Mouse (Mus musculus): ENCODE results near the gene Galnt7. TPM values are rescaled to one million over a fixed set of nuclear protein-coding genes. Genes with fewer than 3 reads are reported as not detected.
"Not testable (repeated sequence)": the region's sequence is repeated elsewhere in the genome, so short reads cannot be mapped to it uniquely, and the experiment has no call there.

Galnt7 gene
- polyA plus RNA-seq, 1 experiment from 2014 or later = 10.1 TPM

GRCm38 (mm10) chr8:57528036-57528435, 124.8 kb downstream of the Galnt7 start:
- H3K4me1 ChIP-seq = 0 out of 2 replicates have a peak, but pooled peaks cover 4% of the 10 kb centered on the region
- no peak overlapping the region for H3K4me2 ChIP-seq (replicated peaks)
- H3K4me3 ChIP-seq = no peak overlapping the region
- no peak overlapping the region for H3K27ac ChIP-seq (replicated peaks)
- ATAC-seq (replicated peaks) = no peak
- H3K9me3 ChIP-seq = no peaks in the 10 kb centered on the region
- H3K9ac ChIP-seq (replicated peaks) = no peak overlapping the region
- 86% methylated on average over 1 of the region's 1 CpGs for WGBS
- H3K27me3 ChIP-seq = no peaks in the 10 kb centered on the region
- H3K36me3 ChIP-seq = no peaks in the 10 kb centered on the region

GRCm38 (mm10) chr8:57520186-57520786, 132.5 kb downstream of the Galnt7 start:
- WGBS = 87% methylated on average over 12 of the region's 12 CpGs

GRCm38 (mm10) chr8:57517723-57518122, 135.1 kb downstream of the Galnt7 start:
- WGBS = 90% methylated on average over 3 of the region's 3 CpGs
- H3K27ac ChIP-seq (replicated peaks) = no peak overlapping the region
- H3K9me3 ChIP-seq = no peaks in the 10 kb centered on the region
- H3K4me1 ChIP-seq = peaks cover 4% of the 10 kb centered on the region
- 0 out of 2 replicates have a peak, but pooled peaks cover 2% of the 10 kb centered on the region for H3K36me3 ChIP-seq
- no peaks in the 10 kb centered on the region for H3K27me3 ChIP-seq
- H3K4me3 ChIP-seq = no peak overlapping the region
- no peak for ATAC-seq (replicated peaks)
- H3K9ac ChIP-seq (replicated peaks) = no peak overlapping the region
- H3K4me2 ChIP-seq (replicated peaks) = no peak overlapping the region

More at GRCm38 (mm10) chr8:57520186-57520786, 132.5 kb downstream of the Galnt7 start:
- H3K27me3 ChIP-seq = no peaks in the 10 kb centered on the region
- no peaks in the 10 kb centered on the region for H3K9me3 ChIP-seq
- 0 out of 2 replicates have a peak, but pooled peaks cover 2% of the 10 kb centered on the region for H3K36me3 ChIP-seq
- no peak overlapping the region for H3K4me3 ChIP-seq
- no peak for ATAC-seq (replicated peaks)
- no peak overlapping the region for H3K4me2 ChIP-seq (replicated peaks)
- H3K9ac ChIP-seq (replicated peaks) = no peak overlapping the region
- H3K4me1 ChIP-seq = no peaks in the 10 kb centered on the region
- H3K27ac ChIP-seq (replicated peaks) = no peak overlapping the region

GRCm38 (mm10) chr8:57516685-57517084, 136.1 kb downstream of the Galnt7 start:
- ATAC-seq (replicated peaks); H3K4me1 ChIP-seq; H3K9ac ChIP-seq (replicated peaks); H3K4me3 ChIP-seq; H3K4me2 ChIP-seq (replicated peaks); H3K9me3 ChIP-seq; H3K27ac ChIP-seq (replicated peaks); H3K27me3 ChIP-seq; H3K36me3 ChIP-seq: not testable (repeated sequence)
- 87% methylated on average over 5 of the region's 5 CpGs for WGBS

DNA sequence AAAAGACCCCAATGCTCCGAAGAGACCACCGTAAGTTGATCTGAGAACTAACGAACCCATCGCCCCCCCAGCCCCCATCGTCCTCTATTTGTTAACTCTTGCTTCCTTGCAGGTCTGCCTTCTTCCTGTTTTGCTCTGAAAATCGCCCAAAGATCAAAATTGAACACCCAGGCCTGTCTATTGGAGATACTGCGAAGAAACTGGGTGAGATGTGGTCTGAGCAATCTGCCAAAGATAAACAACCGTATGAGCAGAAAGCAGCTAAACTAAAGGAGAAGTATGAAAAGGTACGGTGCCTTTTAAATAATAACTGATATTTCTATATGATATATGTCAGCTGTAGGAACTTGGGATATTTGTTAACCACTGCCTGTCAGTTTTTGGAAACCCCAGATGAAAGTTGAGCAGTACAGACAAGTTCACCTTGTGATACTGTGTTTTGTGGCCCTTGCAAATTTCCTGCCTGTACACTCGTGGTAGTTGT, 139.6 kb downstream of the Galnt7 start:
- H3K27me3 ChIP-seq; H3K27ac ChIP-seq (replicated peaks); ATAC-seq (replicated peaks); H3K36me3 ChIP-seq; H3K9me3 ChIP-seq: not testable (repeated sequence)
- Histone ChIP-seq H3K4me1 (peaks cover 12% of the 10 kb centered on the region), H3K9ac (replicated peaks) (peak overlapping the region; percentile 89; the same call in 1 of the 2 replicates), H3K4me3 (peak overlapping the region; percentile 75), H3K4me2 (replicated peaks) (peak overlapping the region; percentile 98)
- WGBS = 13% methylated on average over 10 of the region's 10 CpGs

DNA sequence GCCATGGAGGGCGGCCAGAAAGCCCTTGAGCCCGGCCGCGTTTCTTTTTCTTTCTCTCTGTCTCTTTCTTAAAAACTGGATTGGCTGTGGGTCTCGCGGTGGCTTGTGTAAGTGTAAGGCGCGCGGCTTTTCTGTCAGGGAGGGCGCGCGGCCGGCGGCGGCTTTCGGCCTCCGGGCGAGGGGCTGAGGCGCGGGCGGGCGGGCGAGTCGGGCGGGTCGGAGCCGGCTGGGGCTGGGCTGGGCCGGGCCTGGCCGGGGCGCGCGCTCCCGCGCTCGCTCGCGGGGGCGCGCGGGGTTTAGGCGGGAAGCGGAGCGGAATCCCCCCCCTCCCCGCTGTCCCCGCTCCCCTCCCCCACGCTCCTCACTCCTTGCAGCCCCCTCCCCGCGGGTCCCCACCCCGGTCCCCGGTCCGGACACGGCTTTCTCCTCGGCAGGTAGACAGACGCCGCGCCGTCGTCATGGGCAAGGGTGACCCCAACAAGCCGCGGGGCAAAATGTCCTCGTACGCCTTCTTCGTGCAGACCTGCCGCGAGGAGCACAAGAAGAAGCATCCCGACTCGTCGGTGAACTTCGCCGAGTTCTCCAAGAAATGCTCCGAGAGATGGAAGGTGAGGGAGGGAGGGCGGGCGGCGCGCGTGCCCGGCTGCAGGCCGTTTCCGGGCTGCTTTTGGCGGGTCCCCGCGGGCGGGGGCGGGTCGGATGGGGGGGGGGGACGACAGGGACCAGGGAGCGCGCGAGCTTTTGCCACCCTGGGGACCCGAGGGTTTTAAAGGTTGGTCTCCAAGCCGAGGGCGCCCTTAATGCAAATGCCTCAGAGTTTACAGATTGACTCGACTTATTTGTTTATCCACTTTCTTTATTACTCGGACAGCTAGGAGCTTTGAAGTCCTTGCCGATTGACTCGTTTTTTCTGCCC, 140.4 kb downstream of the Galnt7 start:
- Histone ChIP-seq H3K4me3 (peak overlapping the region; percentile 75), H3K27ac (replicated peaks) (peak overlapping the region; percentile 99), H3K4me1 (peaks cover 12% of the 10 kb centered on the region), H3K9me3 (no peaks in the 10 kb centered on the region), H3K36me3 (0 out of 2 replicates have a peak, but pooled peaks cover 1% of the 10 kb centered on the region), H3K9ac (replicated peaks) (peak overlapping the region; percentile 89), H3K4me2 (replicated peaks) (peak overlapping the region; percentile 98), H3K27me3 (no peaks in the 10 kb centered on the region)
- under 1% methylated on average over 54 of the region's 96 CpGs for WGBS
- peak; percentile 59 for ATAC-seq (replicated peaks)

DNA sequence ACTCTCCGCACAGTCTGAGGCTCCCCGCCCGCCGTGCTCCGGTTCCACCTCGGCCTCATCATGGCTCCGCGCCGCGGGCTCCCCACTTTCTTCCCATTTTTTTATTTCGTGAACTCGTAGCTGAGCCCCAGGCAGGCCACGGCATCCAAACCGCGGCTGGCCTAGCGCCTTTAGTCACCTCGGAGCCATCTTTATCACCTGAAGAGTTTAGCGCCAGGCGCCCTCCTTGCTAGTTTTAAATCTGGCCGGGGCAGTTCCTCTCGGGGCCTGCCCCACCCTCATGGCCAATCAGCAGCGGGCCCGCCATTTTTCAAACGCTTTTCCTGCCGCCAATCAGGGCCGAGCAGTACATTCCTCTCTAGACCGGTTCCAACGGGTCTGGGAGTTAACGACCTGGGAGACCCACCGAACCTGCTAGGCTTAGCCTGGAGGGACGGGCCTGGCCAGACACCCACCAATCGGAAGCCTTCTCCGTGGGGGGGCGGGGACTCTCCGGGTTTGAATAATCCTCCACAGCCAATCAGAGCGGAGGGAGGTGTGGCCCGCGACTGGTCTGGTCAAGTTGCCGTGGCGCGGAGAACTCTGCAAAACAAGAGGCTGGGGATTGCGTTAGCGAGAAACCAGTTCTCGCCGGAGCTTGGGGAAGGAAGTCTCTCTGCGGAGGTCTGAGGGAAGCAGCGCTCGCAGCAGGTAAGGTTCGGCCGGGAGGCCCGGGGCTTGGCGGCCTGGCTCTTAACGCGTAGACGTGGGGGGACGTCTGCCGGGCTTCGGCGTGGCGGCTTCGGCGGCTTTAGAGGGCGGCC, 141.3 kb downstream of the Galnt7 start, which contains the start of gene Hmgb2:
Gene Hmgb2 (plus strand): TSS at position 592 of the 803 bp plus-strand sequence.
- Histone ChIP-seq H3K9me3 (no peaks in the 10 kb centered on the region), H3K27ac (replicated peaks) (peak within 1 kb of the TSS; percentile 99), H3K4me1 (peaks cover 12% of the 10 kb centered on the region), H3K4me3 (peak within 1 kb of the TSS; percentile 75), H3K36me3 (no peaks in the 10 kb centered on the region), H3K27me3 (no peaks in the 10 kb centered on the region), H3K9ac (replicated peaks) (peak within 1 kb of the TSS; percentile 89), H3K4me2 (replicated peaks) (peak within 1 kb of the TSS; percentile 98)
- ATAC-seq (replicated peaks) = peak; percentile 100
- under 1% methylated on average over 63 of the region's 63 CpGs for WGBS

- Histone ChIP-seq H3K27ac (replicated peaks) (peak overlapping the region; percentile 79), H3K4me1 (peaks cover 12% of the 10 kb centered on the region), H3K4me2 (replicated peaks) (peak overlapping the region; percentile 98), H3K4me3 (peak overlapping the region; percentile 75), H3K9ac (replicated peaks) (peak overlapping the region; percentile 70), H3K36me3 (no peaks in the 10 kb centered on the region), H3K27me3 (no peaks in the 10 kb centered on the region), H3K9me3 (no peaks in the 10 kb centered on the region)
- 1% methylated on average over 31 of the region's 31 CpGs for WGBS
- no peak for ATAC-seq (replicated peaks)
These were observed 142.0 kb downstream of the Galnt7 start for GRCm38 (mm10) chr8:57510791-57511315.

DNA sequence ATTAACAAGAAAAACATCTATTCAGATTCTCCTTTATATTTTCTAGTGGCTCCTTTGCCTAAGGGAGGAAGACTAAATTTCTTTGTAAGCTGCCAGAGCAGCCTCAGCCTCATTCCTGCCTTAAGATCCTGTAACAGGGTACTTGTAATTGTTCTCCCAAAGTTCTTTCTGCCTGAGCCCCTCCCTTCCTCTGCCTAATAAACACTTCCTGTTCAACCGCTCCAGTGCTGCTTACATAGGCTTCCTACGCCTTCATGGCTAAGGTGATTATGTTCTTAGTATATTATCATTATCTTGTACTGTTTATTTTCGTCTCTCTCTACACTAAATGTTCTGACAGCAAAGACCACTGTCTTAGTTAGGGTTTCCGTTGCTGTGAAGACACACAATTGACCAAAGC, 144.2 kb downstream of the Galnt7 start:
- Histone ChIP-seq H3K4me3 (no peak overlapping the region), H3K36me3 (no peaks in the 10 kb centered on the region), H3K4me1 (peaks cover 10% of the 10 kb centered on the region), H3K4me2 (replicated peaks) (no peak overlapping the region), H3K27me3 (no peaks in the 10 kb centered on the region), H3K27ac (replicated peaks) (no peak overlapping the region), H3K9ac (replicated peaks) (no peak overlapping the region), H3K9me3 (no peaks in the 10 kb centered on the region)
- 89% methylated on average over 4 of the region's 4 CpGs for WGBS
- no peak for ATAC-seq (replicated peaks)

DNA sequence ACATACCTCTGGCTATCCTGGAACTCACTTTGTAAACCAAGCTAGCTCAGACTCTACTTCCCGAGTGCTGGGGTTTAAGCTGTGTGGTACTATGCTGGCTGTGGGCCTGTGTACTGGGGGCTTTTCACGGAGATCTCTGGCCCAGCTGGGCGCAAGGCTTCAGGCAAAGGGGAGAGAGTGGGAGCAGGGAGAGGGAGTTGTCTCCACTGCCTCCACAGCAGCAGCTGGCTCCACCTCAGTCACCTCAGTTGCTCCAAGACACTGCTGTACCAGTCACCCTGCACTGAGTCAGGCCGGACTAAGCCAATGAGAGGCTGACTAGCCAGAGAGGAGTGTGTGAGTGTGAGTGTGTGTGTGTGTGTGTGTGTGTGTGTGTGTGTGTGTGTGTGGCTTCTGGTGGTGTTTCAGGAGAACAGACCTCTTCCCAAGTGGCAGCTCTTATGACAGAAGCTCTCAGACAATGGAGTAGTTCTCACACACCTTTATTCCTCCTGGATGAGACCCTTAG, 145.2 kb downstream of the Galnt7 start:
- Histone ChIP-seq H3K4me3 (no peak overlapping the region), H3K4me1 (0 out of 2 replicates have a peak, but pooled peaks cover 8% of the 10 kb centered on the region), H3K9ac (replicated peaks) (no peak overlapping the region), H3K27ac (replicated peaks) (no peak overlapping the region), H3K36me3 (no peaks in the 10 kb centered on the region), H3K27me3 (no peaks in the 10 kb centered on the region), H3K4me2 (replicated peaks) (no peak overlapping the region), H3K9me3 (no peaks in the 10 kb centered on the region)
- ATAC-seq (replicated peaks) = no peak
- 90% methylated on average over 4 of the region's 4 CpGs for WGBS

DNA sequence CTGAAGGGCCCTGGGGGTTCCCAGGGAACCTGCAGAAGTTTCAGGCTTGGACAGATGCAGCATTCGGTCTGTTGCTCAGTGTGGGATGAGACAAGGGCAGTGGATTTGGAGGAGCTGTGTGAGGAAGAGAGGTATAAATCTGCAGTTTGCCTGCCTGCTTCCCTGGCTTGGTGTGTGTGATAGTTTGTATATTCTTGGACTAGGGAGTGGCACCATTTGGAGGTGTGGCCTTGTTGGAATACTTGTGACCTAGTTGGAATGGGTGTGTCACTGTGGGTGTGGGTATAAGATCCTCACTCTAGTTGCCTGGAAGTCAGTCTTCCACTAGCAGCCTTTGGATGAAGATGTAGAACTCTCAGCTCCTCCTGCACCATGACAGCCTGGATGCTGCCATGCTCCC, 147.3 kb downstream of the Galnt7 start:
- not testable (repeated sequence) for H3K9me3 ChIP-seq; ATAC-seq (replicated peaks); H3K4me2 ChIP-seq (replicated peaks); H3K36me3 ChIP-seq; H3K4me1 ChIP-seq; H3K4me3 ChIP-seq; H3K27me3 ChIP-seq; H3K9ac ChIP-seq (replicated peaks); H3K27ac ChIP-seq (replicated peaks)
- WGBS = 86% methylated on average over 1 of the region's 1 CpGs

Measured in forebrain, embryonic 15.5 days (tissue).